Mouse (Mus musculus): ENCODE data around the gene Tnfrsf1a.

The Tnfrsf1a gene

GRCm38 (mm10) chr6:125323547-125323946 lies 25.6 kb upstream of the Tnfrsf1a start:
- DNase-seq (ENCODE audit: low spot score in 2 of 2), result no peak

GRCm38 (mm10) chr6:125325337-125325736 lies 23.8 kb upstream of the Tnfrsf1a start:
- no peak for DNase-seq (ENCODE audit: low spot score in 2 of 2)

GRCm38 (mm10) chr6:125328243-125328642 lies 20.9 kb upstream of the Tnfrsf1a start:
- no peak for DNase-seq (ENCODE audit: low spot score in 2 of 2)

GRCm38 (mm10) chr6:125330626-125331326 lies 18.4 kb upstream of the Tnfrsf1a start:
- DNase-seq (ENCODE audit: low spot score in 2 of 2), result peak; percentile 25 to 74

- DNase-seq (ENCODE audit: low spot score in 2 of 2), result no peak
These were observed 15.9 kb upstream of the Tnfrsf1a start for GRCm38 (mm10) chr6:125333112-125333899.

GRCm38 (mm10) chr6:125334356-125334755 lies 14.8 kb upstream of the Tnfrsf1a start:
- no peak for DNase-seq (ENCODE audit: low spot score in 2 of 2)

GRCm38 (mm10) chr6:125338791-125339660 lies 10.1 kb upstream of the Tnfrsf1a start:
- DNase-seq (ENCODE audit: low spot score in 2 of 2), result no peak

- DNase-seq (ENCODE audit: low spot score in 2 of 2), result no peak
These were observed 8.9 kb upstream of the Tnfrsf1a start for GRCm38 (mm10) chr6:125340244-125340643.

- no peak for DNase-seq (ENCODE audit: low spot score in 2 of 2)
These were observed 7.0 kb upstream of the Tnfrsf1a start for GRCm38 (mm10) chr6:125342198-125342597.

- DNase-seq (ENCODE audit: low spot score in 2 of 2), result no peak
These were observed 5.1 kb upstream of the Tnfrsf1a start for GRCm38 (mm10) chr6:125344084-125344483.

GRCm38 (mm10) chr6:125344866-125345265 lies 4.3 kb upstream of the Tnfrsf1a start:
- DNase-seq (ENCODE audit: low spot score in 2 of 2), result no peak

GRCm38 (mm10) chr6:125345625-125346024 lies 3.5 kb upstream of the Tnfrsf1a start:
- no peak for DNase-seq (ENCODE audit: low spot score in 2 of 2)

GRCm38 (mm10) chr6:125346029-125346428 lies 3.1 kb upstream of the Tnfrsf1a start:
- no peak for DNase-seq (ENCODE audit: low spot score in 2 of 2)

- DNase-seq (ENCODE audit: low spot score in 2 of 2), result no peak
These were observed 541 bp downstream of the Tnfrsf1a start for GRCm38 (mm10) chr6:125349575-125350230.

- DNase-seq (ENCODE audit: low spot score in 2 of 2), result no peak
These were observed 1.3 kb downstream of the Tnfrsf1a start for GRCm38 (mm10) chr6:125350231-125350994.

- no peak for DNase-seq (ENCODE audit: low spot score in 2 of 2)
These were observed 1.8 kb downstream of the Tnfrsf1a start for GRCm38 (mm10) chr6:125350995-125351324.

GRCm38 (mm10) chr6:125351368-125352045 lies 2.3 kb downstream of the Tnfrsf1a start:
- DNase-seq (ENCODE audit: low spot score in 2 of 2), result no peak

GRCm38 (mm10) chr6:125352046-125352384 lies 2.9 kb downstream of the Tnfrsf1a start:
- DNase-seq (ENCODE audit: low spot score in 2 of 2), result no peak

- DNase-seq (ENCODE audit: low spot score in 2 of 2), result no peak
These were observed 3.6 kb downstream of the Tnfrsf1a start for GRCm38 (mm10) chr6:125352811-125353210.

- DNase-seq (ENCODE audit: low spot score in 2 of 2), result no peak
These were observed 4.1 kb downstream of the Tnfrsf1a start for GRCm38 (mm10) chr6:125353221-125353620.

- no peak for DNase-seq (ENCODE audit: low spot score in 2 of 2)
These were observed 4.5 kb downstream of the Tnfrsf1a start for GRCm38 (mm10) chr6:125353655-125354054.
